Mouse (Mus musculus): ENCODE data around the gene Tvp23a.

The Tvp23a gene

GRCm38 (mm10) chr16:10394699-10395540, 52.2 kb downstream of the Tvp23a start, which contains the start of gene Tekt5:
TSS of gene Tekt5 (minus strand) at chr16:10395490.
- peak; percentile 65 for DNase-seq (ENCODE audit: low read depth, low spot score)

- DNase-seq (ENCODE audit: low read depth, low spot score), result no peak
These were observed 54.6 kb downstream of the Tvp23a start for GRCm38 (mm10) chr16:10392587-10392986.

DNA sequence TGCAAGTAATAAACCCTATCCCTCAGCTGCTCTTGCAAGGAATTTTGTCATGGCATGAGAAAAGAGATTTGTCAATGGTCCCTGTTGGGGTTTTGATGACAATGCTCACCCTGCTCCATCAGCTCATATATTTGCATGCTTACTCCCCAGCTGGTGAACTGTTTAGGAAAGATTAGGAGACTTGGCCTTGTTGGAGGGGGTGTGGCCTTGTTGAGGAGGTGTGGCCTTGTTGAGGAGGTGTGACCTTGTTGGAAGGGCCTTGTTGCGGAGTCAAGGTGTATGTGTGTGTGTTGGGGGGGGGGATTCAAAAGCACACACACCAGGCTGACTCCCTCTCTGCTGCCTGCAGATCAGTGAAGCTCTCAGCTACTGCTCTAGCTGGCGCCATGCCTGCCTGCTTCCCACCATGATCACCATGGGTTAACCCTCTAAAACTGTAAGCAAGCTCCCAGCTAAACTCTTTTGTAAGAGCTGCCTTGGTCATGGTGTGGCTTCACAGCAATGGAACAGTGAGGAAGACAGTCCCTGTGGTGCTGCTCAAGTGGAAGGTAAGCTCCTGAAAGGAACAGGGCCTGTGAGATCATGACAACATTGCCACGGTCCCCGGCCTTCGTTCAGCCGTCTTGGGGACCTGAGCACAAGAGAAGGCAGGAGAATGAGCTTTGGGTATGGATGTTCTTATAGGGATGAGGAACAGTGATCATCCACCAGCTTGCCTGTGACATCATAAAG, 58.4 kb downstream of the Tvp23a start:
- DNase-seq (ENCODE audit: low read depth, low spot score), result no peak

DNA sequence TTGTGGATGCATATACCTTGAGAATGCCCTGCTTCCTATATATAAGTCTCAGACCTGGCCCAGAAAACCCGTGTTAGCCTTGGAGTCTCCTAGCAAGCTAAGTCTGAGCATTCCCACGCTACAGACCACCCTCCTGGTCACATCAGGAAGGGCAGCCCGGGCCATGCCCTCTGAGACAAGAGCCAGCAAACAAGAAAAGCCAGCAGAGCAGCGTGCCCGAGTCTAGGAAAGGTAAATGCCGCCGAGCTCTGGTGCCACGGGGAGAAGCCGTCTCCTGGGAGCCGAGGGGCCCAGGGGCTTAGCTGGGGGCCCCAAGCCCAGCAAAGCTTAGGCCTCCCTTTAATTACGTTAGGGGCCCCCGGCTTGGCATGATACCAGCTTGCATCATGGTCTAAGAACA, 61.9 kb downstream of the Tvp23a start:
- DNase-seq (ENCODE audit: low read depth, low spot score), result no peak

DNA sequence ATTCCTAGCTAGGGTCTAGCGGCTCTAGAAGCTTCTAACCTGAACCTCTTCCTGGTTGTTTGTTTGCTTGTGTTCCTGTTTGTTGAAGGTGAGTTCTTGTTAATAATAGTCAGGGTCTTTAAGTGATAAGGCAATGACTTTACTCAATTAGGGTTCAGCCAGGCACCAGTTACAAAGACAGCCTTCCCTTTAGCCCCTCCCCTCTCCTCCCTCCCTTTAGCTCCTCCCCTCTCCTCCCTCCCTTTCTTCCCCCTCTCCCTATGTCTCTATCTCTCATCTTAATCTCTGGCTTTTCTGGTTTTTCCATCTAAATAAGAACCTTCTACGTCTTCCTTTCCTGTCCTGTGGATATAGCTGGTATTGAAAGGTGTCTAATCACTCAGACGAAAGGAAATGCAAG, 62.6 kb downstream of the Tvp23a start:
- no peak for DNase-seq (ENCODE audit: low read depth, low spot score)

GRCm38 (mm10) chr16:10384060-10384497, 63.1 kb downstream of the Tvp23a start:
- DNase-seq (ENCODE audit: low read depth, low spot score), result no peak

- peak; percentile 80 for DNase-seq (ENCODE audit: low read depth, low spot score)
These were observed 67.6 kb downstream of the Tvp23a start for GRCm38 (mm10) chr16:10379531-10379930.

DNA sequence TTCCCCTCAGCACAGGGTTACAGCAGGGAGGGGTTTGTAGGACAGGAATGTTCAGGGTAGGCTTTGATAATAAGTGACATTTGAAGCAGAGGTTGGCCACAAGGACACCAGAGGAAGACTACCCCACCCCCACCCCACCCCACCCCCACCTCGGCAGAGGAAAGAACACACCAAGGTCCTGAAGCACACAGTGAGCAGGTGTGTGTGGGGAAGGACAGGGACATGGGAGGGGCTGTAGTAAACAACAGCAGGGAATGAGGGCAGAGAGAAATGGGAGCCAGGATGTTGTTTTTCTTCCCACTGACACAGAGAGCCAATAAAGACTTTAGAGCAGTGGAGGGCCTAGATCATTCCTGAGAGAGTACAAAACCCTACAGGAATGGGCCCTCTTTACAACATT, 69.9 kb downstream of the Tvp23a start:
- no peak for DNase-seq (ENCODE audit: low read depth, low spot score)

GRCm38 (mm10) chr16:10374254-10375011, 72.7 kb downstream of the Tvp23a start:
- peak; percentile 36 for DNase-seq (ENCODE audit: low read depth, low spot score)

DNA sequence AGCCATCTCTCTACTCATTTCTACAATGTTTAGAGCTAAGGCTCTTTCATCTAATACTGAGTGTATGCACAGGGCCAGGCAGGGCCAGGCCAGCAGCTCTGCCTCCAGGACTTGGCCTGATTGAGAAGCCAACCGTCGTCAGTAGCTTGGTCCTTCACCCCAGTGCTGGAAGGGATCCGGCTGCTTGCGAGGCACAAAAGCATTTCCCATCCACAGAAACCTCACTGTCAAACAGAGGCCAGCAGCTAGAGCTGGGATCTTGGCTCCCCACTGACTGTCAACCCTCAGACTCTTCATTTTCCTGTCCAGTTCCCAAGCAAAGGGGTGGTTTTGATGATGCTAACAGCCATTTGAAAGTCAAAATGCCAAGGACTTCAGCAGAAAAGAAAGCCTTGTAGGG, 74.8 kb downstream of the Tvp23a start:
- DNase-seq (ENCODE audit: low read depth, low spot score), result no peak

Data from brain, adult 2 months (tissue).